Mouse (Mus musculus): ENCODE results near the gene Bpifb4.

The Bpifb4 gene

DNA sequence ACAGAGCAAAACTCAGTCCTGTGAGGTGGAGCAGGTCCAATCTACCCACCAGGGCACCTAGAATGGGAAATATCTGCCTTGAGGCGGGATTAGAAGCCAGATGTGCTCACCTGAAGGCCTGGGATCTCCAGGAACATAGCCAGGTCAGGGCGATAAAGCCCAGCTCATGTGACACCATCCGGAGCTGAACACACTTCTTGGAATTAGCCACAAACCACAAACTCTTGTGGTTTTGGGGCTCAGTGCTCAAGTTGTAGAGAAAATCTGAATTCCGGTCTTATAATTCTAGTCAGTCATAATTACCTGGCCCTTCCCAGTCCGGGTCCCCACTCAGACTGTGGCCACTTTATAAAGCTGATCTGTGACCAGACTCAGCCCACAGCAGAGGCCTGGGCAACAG is at the start of gene Bpifb4:
Gene Bpifb4 (plus strand): TSS at position 370 of the 400 bp plus-strand sequence.
- CTCF ChIA-PET = no interaction called here

DNA sequence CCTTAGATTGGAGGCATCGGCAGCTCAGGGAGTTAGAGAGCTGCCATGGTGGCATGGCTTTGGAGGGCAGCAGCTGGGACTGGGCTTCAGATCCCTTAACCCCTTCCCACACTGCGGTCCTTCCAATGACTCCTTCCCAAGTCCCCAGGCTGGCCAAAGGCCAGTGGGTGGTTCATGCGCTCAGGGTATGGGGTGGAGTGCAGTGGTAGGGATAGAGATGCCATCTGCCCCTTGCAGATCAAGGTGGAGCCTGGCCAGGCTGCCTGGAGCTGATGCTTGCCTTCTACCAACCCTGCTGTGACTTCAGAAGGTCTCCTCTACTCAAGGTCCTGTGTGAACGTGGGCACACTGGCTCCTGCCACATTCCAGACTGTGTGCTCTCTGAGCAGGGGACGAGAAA is 38.9 kb upstream of the Bpifb4 start:
- CTCF ChIA-PET = no interaction called here

DNA sequence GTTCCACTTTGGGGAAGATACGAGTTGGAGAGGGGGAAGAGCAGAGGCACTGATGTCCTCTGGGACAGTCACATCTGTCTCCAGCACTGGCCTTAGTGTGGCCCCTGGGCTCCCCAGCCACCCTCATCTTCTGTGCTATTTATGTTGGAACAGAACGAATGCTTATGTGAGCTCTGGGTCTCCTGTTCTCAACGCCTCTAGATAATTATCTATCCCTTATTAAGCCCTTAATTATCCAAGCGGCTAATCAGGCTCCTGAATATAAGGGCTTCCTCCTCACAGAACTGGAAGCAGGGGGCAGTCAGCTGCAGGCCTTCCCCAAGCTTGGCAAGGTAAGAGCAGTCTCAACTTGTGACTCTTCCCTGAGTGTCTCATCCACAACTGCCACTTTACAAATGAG is 37.9 kb upstream of the Bpifb4 start, which contains the start of gene Bpifb6:
Gene Bpifb6 (plus strand): TSS at position 301 of the 400 bp plus-strand sequence.
- CTCF ChIA-PET = no interaction called here

DNA sequence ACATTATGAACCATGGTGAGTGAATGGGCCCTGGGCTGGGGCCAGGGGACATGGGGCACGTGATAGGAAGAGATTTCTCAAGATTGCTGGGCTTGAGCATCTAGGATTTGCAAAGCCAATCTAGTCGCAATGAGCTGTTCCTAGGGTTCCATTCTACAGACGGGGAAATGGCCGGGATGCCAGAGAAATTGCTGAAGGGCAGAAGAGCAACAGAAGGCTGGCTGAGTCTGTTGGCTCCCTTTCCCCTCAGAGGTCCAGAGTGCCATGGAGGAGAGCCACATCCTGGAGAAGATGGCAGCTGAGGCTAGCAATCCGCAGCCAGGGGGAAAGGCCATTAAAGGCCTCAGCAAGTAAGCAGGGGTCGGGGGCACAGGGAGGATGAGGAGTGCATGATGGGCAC is 35.3 kb upstream of the Bpifb4 start:
- CTCF ChIA-PET = no interaction called here

DNA sequence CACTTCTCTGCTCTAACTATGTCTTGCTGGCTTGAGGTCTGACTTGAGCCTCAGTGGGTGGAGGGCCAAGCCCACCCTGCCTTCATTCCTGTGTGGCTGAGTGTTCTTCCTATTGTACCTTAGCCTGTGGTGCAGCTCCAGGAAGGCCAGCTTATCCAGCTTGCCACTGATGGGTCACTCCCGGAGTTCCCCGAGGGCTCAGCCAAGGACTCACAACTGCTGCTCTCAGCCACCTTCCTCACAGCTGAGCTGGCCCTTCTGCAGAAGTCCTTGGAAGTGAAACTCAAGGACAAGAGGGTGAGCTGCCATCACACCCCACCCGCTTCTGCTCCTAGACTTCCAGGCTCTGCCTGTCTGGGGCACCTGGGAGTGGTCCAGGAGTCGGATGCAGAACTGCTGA is 31.4 kb upstream of the Bpifb4 start:
- CTCF ChIA-PET = no interaction called here

DNA sequence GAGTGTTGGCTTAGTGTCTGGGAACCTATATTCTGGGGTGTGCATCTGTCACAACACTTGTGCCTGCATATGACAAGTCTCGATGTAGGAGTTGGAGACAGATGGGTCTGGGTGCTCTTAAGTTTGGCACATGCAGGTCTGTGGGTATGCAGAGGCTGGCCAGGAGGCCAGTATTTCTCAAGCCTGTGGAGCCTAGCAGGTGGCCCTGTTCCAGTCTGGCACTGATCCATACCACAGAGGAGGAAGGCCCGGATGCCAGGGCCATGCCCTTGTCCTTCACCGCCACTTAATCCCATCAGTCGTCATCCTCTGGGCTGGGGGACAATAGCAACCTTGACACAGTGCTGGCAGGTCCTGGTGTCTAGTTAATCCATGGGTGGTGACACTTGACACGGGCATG is 23.9 kb upstream of the Bpifb4 start:
- CTCF ChIA-PET = no interaction called here

DNA sequence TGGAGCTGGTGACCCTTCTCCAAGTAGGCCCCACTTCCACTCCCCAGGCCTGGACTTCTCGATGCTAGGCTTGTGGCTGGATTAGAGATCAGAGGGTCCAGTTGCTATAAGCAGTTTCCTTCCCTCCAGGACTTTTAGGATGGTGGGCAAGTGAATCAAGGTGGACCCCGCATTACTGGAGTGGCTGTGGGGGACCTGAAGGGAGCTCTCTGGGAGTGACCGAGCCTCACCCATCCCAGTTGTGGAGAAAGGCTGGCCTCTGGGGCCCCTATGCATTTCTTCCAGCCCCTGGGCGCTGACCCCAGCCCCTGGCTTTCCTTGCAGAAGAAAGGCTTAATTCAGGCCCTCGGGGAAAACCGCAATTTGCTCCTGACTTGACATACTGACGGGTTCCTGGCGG is 20.1 kb upstream of the Bpifb4 start, which contains the start of gene Bpifb3:
Gene Bpifb3 (plus strand): TSS at position 301 of the 400 bp plus-strand sequence.
- CTCF ChIA-PET = interaction anchor here (0.6 kb wide), 1 partner anchor 36 kb away, joined by 4 read pairs; no protein-coding TSS in a partner anchor

DNA sequence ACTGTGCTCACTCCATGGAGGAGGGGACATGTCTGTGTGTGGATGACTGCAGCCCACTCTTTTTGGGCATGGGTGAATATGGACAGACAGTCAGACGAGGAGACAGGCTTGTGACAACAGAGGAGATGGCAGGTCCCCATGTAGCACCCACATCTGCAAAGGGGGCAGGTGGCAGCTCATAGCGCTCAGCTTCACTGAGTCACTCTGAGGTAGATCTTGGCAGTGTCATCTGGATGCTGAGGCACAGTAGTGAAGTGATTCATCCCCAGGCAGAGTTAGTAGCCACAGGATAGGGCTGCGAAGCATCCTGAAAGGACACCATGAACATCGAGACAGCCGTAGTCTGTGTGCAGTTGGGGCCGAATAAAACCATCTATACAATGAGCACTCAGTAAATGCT is 16.8 kb upstream of the Bpifb4 start:
- CTCF ChIA-PET = no interaction called here

DNA sequence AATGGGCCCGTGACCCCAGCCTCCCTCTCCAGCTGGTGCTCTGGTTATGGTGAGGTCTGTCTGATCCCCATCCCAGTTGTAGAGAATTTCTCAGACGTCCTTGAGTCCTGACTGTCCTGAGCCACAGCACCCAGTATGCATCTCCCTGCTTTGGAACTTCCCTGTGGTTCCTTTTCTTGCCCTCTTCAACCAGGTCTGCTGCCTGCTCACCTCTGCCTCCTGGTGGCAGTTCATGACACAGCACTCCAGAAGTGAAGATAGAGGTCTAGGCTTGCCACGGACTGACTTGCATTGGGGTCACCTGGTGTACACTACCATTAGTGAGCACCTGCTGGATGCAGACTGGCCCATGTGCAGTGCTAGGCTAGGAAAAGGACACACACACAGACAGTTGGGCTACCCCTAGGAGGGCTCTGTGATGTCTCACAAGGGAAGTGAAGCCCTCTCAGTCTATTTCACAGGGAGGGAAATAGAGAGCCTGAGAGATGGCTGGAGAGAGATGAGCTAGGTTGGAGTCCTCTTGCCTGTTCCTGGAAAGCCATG is 8.1 kb upstream of the Bpifb4 start:
- CTCF ChIA-PET = no interaction called here

DNA sequence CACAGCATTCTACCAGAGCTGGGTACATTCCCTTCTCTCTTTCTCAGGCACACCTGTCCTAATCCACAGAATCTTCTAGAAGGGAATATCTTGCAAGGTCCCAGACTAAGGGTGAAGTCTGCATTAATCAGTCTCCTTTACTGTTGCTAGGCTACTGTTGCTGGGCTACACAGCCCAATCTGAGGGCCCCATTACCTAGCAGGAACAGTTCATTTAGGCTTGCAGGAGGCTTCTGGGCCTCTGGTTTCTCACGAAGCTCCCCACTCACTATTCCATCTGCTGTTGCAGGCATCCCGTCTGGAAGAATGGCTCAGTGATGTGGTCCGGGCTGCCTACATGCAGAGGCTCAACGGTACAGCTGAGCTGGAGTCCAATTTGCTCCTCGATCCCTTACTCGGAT is 6.9 kb upstream of the Bpifb4 start:
- CTCF ChIA-PET = interaction anchor here (0.6 kb wide), 1 partner anchor 144 kb away, joined by 7 read pairs; no protein-coding TSS in a partner anchor

DNA sequence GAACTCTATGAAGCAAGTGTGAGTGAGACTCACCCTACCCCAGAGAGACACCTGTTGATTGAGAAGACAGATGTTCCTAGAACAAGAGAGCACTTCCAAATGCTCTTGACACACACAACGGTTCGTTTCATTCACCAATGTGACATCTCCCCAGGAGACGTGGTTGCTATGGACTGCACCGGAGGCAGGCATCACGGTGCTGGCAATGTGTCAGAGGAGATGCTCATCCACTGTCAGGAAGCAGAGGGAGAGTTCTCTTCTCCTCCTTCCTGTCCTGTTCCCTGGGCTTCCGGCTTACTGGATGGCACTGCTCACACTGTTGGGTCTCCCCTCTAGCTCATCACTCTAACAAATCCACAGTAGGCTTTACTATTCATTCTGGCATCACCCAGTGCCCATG is 4.7 kb upstream of the Bpifb4 start:
- CTCF ChIA-PET = no interaction called here

DNA sequence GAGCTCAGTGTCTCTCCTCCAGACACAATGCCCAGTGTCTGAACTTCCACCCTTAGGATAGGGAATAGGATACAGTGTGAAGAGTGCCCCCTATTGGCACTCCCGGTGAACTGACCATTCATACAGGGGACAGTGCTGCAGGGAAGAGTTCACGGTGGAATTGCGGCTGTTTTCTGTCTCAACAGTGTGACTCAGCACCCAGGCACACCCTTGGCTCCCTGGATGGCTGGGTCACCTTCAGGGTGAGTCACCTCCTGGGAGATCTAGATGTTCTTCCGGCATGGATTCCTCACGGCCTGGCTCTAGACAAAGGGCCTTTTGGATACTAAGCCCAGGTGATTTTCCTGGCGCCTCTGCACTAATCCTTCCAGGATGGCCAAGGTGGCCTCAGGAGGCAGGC is 2.7 kb upstream of the Bpifb4 start:
- CTCF ChIA-PET = no interaction called here

DNA sequence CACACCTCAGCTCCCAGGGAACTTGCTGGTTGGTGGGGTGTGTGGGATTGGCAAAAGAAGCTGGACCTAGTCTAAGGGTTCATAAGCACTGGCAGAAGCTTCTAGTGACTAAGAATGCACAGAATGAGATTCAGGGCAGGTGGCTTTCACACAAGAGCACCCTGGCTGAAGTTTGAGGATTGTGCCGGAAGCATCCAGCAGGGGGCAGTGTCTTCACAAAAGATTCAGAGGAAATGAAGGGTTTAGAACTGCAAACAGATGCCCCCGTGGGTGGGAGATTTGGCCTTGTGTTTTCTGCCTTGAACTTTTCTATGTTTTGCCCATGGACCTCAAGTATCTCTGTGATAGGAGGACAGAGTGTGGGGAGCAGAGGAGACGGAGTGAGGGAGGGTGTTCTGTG is 5.5 kb downstream of the Bpifb4 start:
- CTCF ChIA-PET = no interaction called here

DNA sequence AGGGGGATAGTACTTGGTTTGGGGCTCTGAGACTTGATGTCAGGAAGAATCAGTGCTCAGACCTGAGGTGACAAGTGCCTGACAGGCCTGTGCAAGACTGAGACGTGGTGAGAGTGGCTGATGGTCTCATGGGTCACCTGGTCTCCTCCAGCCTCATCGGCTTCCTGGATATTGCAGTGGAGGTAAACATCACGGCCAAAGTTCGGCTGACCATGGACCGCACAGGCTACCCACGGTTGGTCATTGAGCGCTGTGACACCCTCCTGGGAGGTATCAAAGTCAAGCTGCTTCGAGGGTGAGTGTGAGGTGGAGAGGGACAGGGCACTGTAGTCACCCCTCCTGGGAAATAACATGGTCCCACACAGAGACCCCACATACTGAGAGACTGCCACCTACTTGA is 6.6 kb downstream of the Bpifb4 start:
- CTCF ChIA-PET = no interaction called here

DNA sequence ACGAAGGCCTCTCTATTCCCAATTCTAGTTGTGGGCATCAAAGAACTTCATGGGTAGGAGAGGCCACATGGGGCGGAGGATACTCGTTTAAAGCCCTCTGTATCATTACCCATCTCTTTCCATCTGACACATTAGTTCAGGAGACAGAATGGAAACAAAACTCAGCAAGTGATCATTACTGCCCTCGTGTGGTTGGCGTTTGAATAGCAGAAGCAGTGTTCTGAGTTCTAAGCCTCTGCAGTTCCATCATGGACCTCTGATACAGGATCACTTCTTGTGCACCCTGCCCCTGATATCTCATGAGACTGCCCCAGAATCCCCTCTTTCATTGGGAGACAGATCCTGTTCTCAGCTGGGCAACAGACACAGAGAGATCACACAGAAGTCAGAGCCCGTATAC is 14.9 kb downstream of the Bpifb4 start:
- CTCF ChIA-PET = no interaction called here

DNA sequence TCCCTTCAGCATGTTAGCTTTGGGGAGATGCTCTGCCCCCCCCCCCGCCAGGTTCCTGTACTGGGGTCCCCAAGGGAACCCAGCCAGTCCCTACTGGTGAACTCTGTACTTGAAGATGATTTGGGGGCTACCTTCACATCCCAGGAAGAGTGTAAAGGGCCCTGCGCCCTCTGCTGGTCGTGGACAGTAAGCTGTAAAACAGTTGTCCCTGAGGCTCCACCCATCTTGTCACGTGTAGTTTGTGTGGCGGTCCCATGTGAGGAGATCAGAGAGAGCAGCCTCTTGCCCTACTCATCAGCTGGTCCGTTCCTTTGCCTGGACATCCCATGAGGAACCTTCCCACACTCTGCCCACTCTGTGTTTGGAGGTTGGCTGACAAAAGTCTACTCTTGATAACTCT is 15.8 kb downstream of the Bpifb4 start:
- CTCF ChIA-PET = interaction anchor here (0.6 to 0.7 kb wide), 3 partner anchors 36 to 1265 kb away, joined by 3 to 4 read pairs (median 4); no protein-coding TSS in a partner anchor

DNA sequence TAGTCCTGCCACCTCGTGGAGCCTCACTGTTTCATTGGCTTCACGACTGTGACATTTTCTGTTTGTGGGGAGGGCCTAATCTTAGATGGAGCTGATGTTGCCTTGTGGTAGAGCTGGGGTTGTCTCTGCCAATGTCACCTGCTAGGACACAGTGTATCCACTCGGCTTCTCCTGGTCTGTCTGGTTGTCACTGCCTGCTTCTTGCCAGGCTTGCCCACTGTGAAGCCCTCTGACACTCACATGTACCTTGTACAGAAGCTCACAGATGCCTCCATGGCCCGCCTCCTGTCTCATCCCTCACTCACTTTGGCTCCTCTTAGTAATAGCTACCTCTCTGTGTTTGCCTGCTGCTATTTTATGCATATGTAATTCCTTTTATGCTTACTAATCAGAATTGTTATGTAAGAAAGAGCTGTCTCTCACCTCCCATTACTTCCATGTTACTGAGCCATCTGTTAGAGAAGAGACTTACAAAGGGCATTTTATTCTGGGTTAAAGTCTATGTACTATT is 24.9 kb downstream of the Bpifb4 start:
- CTCF ChIA-PET = no interaction called here

DNA sequence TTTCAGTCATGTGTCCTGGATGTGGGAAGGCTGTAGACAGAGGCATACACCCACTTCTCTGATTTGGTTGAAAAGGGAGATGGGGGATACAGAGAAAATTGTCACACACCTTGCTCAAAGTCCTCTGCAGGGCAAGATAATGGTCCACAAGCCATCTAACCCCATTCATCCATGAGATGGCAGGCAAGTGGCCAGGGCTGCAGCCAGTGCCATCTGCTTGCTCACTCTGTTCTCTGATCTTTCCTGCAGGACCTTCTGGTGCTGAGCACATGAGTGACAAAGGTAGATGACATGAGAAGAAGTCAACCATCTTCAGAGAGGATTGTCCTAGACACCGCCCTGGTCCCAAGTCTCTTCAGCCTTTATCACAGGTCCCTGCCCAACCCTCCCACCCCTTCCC is 25.3 kb downstream of the Bpifb4 start:
- CTCF ChIA-PET = no interaction called here

DNA sequence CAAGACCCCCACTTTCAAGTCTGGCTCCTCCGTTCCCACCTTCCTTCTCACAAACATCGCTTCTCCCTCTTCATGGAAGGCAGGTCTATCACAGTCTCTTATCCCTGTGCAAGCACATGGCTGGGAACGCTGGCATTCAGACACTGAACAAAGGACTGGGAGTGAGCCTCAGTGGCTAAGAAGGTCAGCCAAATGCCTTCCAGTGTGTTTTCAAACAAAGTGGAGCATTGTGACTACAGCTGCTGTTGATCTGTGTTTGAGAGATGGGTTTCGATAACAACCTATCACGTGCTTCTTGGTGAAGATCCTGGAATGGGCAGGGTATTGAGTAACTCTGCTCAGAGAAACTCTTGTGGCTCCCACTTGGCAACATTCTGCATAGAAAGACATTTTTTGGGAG is 32.2 kb downstream of the Bpifb4 start:
- CTCF ChIA-PET = no interaction called here

DNA sequence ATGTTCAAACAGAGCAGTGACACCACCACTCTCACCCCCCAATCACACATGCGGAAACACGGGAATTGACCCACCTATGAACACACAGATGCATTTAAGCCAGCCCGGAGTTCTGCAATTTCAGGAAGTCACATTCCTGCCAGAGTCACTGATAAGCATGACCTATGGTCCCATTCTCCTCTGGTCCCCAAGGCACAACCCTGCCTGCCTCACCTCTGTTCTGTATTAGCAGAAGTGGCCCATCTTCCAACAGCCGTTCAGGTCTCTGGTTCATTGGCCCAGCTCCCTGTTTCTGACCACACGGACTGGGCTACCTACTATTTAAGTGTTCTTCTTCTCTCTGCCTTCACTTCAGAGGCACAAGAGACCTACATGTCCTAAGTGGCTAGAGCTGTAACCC is 36.6 kb downstream of the Bpifb4 start, which contains the start of gene Bpifa6:
Gene Bpifa6 (plus strand): TSS at position 364 of the 400 bp plus-strand sequence.
- CTCF ChIA-PET = no interaction called here

DNA sequence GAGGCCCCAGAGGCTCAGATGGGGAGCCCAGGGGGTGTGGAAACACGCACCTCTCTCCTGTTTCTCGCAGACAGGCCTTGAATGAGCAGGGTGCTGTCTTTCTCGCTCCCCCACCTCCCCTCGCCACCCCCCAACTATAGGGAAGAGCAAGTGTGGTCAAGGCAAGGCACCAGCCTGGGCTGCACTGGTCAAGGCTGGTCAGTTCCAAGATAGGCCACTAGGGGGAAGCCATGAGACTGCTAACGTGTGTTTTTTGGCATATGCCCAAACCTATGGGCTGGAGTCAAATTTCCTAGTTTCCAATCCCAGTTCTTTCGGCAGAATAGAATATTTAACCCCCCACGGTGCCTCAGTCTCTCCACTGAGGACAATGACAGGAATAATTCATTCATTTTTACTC is 57.8 kb downstream of the Bpifb4 start:
- CTCF ChIA-PET = no interaction called here

DNA sequence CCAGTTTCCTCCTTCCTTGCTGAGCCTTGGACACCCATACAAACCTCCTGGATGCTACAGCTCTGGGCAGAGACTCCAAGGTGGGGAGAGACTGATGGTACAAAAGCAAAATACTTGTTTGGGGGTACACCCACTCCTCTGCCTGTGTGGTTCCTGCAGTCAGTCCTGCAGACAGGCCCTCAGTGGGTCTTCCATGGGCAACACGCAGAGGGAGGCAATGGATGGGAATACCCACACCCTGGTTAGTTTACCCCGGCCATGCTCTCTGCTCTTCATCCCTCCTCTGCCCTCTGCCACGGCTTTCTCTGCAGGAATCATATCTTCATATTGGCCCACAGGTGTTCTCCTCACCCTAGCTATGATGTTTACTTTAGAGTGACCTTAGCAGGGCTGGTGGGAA is 62.5 kb downstream of the Bpifb4 start:
- CTCF ChIA-PET = no interaction called here

DNA sequence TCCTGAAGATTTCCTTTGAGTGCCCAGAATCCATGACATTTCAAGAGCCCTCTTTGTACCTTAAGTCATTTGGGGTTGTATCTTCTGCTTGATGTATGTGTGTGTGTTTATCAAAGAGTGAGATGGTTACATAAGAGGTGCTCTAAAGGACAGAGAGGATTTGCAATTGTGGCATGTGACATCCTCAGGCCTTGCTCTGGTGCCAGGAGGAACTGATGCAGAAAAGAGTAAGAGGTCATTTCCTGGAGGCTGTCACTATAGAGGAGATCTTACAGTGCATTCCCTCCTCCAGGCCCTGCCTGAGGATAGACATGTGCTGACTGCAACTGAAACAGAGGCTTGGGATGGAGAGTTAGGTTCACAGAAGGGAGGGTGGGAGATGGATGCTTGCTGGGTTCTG is 63.0 kb downstream of the Bpifb4 start:
- CTCF ChIA-PET = no interaction called here

DNA sequence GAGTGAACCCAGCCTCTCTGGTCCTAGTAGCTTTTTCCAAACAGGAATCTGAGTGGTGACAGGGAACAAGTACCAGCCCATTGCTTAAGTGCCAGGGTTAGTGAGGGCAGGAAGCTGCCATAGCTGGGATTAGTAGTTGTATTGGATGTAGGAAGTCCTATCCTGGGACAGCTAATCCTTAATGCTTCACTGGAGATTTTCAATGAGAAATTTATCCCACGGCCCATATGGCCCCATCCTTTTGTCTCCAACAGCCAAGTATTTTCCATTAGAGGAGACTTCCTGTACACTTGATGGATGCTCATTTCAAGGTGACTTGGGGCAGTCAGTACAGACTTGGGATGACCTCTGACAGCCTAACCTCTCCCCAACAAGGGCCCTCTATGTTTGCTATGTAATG is 66.4 kb downstream of the Bpifb4 start:
- CTCF ChIA-PET = no interaction called here
